Mouse (Mus musculus): ENCODE data around the gene Dars.

GRCm38 (mm10) chr1:128386487-128386886 lies 30.7 kb downstream of the Dars start:
- TF ChIP-seq CTCF (IDR thresholded peaks at IDR 0.05; ENCODE audit: low read depth) (no peak), EP300 (optimal IDR thresholded peaks at IDR 0.05) (no peak)

All from stomach, postnatal 0 days (tissue).